Mouse (Mus musculus) thymus, postnatal 36 days (tissue): ENCODE data around the gene Majin.

Source experiments
- DNase-seq, 2 experiments: peaks; one replicate each; pipeline ENCODE4 v3.0.0; 2022; ENCODE audit warnings: mixed read lengths in 2 of 2

Gene Majin

DNA sequence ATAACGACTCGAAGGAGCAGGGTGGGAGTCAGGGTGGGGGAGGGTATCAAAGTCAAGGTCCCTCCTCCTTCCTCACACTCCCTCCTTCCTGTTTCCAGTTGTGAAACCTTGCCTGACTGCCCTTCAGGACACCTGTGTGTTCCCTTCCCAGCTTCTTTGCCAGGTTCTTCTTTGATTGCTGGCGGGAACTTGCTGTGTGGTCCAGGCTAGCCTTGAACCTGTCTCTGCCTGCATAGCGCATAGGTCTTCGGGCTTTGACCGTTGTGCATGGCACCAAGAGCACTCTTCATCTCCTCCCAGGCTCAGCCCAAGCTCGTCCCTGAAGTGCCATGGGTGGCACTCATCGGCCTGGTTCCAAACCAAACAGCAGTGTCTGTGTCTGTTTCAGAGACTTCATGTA is 80.8 kb downstream of the Majin start:
- no peak for DNase-seq

DNA sequence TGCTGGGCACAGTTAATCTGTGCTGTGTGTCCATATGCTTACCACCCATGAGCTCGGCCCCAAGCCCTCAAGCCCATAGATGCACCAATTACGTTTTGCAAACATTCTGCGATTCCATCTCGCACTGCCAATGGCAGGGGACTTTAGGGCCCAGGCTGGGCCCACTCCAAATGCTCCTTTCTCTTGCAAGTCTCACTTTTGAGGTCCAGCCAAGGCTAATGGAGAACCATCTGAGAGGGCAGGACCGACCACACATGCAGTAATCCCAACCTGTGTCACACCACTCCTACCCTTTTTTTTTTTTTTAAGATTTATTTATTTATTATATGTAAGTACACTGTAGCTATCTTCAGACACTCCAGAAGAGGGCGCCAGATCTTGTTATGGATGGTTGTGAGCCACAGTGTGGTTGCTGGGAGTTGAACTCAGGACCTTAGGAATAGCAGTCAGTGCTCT is 81.6 kb downstream of the Majin start:
- DNase-seq: no peak

DNA sequence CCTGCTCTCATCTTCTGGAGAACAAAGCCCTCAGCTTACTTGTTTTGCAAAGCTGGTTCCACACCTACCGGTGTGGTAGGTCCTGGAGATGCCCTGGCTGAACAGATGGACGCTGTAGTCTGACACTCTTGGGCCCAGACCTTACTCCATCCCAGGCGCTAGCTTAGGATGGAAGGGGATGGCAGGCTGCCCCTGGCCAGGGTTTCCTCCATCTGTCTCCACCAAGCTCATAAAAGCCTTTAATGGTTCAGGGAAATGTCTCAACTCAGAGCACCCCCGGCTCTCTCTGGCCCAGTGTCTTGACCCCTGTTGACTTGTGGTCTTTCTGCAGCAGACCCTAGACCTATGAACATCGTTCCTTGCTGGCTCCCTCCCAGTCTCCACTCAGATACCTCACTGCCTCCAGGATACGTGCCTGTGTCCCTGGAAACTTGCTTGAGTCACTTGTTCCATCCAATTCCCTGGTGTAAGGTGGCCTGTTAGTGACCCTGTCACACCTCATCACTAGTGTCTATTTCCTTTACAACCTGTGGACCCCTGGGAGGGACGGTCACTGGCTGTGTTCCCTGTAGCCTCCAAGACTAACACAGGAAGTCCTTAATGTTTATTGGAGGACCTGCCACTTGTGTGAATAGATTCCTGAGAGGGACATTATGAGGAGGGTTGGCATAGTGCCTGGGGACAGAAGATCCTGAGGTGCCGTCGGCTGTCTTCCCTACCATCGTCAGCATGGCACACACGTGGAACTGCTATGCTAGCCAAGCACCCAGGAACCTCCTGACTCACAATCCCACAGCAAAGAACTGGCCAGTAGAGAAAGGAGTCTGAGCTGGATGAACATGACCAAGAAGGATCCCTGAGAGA is 83.3 kb downstream of the Majin start:
- DNase-seq: no peak

DNA sequence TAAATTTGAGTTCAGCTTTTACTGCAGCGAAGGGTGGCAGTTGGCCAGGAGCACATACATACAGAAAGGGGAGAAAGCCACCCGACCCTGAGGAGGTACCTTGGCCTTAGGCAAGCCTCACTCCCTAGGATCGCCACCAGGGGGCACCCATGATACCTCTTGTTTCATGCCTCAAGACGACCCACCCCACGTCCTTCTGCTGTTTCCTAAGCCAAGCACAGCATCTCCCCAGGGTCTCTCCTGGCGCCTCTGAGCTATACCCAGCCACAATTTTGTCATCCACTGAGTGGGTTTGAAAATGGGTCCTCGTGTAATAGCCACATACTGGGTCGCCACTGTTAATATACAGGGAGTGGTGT is 84.0 kb downstream of the Majin start:
- DNase-seq: peak; percentile 84 to 89

DNA sequence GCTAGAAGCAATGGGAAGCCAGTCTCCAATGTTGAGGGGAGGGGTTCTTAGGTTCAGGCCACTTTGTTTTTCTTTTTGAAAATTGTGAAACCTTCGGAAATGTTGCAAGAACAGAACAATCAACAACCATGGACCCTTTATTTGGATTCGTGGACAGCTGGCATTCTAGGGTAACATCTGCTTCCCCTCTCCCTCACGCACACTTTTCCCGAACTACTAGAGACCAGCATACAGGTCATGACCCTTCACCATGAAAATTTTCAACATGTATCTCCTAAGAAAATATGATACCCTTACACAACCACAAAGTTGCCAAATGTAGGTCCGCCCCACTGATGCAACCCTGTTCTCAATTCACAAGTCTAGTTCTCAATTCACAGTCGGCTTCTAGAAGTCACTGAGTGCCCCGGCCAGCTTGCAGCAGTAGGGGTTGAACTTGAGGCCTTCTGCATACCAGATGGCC is 84.5 kb downstream of the Majin start:
- DNase-seq: no peak

DNA sequence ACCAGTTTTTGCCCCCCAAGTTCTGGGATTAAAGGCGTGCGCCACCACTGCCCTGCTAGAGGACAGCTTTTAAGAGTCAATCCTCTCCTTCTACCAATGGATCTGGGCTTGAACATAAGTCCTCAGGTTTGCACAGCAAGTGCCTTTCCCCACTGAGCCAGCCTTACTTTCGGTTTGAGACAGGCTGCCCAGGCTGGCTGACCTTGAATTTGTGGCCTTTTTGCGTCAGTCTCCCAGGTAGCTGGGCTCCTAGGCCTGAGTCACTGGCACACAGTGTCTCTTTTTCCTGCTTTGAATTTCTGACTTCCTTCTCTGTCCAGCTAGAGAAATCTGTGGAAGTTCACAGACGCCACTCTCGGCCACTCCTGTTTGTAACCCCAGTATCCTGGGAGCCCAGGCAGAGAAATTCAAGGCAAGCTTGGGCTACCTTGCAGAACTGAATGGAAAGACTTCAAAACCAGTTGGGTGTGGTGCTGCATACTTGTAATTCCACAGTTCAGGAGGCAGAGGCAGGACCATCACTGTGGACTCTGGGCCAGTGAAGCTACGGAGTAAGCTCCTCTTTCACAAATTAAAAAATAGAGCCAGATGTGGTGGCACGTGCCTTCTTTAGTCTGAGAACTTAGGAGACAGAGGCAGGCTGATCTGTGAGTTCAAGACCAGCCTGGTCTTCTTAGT is 85.7 kb downstream of the Majin start:
- no peak for DNase-seq

DNA sequence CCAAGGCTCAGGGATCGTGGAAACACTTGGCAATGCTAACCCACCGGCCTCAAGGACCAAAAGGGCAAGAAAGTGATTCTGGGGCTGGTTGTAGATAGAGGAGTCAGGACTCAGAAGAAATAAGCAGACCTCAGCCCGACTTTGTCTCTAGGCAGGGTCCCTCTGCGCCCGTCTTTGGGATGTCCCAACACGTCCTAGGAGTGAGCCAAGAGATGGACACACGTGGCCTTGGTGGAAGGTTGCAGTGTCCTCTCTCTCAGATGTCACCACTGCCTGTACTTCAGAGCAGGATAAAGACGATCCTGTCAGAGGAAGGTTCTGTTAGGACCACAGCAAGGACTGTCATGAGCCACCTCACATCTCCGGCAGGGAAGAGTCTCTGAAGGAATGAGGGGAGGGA is 86.5 kb downstream of the Majin start:
- DNase-seq: no peak

DNA sequence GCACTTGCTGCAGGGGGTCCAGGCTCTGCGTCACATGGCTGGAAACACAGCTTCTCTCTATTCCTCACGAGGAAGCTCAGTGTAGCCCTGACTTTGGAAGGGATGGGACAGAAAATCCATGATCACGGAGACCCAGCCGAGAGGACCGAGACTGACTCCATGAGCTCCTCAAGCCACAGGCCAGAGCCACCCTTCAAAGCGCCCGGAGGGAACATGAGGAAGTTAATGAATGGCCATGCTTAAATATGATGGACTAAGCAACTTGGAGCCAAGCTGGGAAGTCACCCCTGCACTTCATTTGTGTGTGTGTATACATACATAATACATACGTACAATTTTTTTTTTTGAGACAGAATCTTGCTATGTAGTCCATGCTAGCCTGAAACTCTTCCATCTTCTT is 87.0 kb downstream of the Majin start:
- no peak for DNase-seq

DNA sequence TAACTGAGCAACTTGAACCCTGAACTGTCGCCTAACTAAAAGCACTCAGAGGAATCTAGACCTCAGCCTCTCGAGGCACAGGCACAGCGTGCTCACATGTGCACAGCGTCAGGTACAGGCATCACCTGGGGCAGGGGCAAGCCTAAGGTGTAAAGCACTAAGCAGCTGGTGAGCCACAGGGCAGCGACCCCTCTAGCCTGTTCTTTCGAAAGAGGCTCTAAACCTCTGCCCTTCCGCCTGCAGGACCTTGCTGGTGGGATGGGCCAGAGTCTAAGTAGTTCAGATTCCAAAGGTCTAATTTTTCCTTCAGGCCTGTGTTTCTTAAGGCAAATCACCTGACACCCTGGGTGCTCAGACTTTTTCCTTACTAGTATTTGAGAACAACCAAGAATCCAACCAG is 87.9 kb downstream of the Majin start:
- DNase-seq: no peak

DNA sequence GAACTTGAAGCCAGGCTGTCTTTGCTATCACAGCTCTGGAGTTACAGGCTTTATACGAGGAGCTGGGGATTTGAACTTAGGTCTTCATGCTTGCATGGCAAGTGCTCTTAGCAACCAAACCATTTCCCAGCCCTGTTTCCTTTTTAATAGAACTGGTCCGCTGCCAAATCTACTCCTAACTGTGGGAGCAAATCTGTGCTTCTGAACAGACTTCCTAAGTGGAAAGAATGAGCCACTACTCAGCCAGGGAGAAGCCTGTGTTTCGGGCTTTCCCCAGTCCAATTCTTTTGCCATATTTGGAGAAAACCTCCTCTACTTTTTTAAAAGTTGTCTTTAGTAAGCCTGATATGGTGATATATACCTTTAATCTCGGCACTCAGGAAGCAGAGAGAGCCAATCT is 88.5 kb downstream of the Majin start:
- no peak for DNase-seq

DNA sequence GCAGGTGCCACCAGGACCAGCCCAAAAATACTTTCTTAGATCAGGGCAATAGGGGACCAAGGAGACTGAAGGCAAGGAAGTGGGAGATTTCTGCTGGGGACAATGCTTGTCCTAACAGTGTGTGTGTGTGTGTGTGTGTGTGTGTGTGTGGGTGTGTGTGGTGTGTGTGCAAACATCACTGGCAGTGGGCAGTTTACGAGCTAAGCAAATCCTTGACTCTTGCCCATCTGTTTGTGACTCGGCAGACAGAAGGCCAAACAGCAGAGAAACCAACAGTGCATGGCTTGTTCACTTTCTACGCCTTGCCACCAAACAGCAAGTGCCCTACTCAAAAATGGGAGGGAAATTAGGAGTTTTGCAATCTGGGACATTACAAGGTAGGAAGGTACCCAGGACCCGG is 89.4 kb downstream of the Majin start:
- DNase-seq: no peak
